In the genomic region with DNA sequence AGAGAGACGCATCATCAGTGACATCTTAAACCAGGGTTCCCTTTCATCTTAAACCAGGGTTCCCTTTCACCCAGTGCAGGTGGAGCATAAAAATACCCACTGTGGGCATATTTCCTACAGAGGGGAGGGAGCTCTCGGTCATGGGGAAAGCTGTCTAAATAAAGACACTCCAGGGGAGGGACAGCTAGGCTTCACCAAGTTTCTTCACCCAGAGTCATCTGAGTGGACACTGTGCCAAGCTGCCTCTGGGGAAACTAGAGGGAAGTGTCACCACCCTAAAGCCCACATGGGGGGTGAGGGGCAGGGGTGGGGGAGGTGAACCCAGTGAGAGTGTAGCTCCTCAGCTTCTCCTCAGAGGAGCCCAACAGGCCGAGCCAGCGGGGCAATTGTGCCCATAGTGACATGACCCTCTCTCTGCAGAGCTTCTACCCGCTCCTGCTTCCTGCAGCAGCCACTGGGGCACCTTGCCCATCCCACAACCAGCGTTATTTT, we compare ENCODE assay signal across 8 mouse cellular contexts. TPM values are rescaled to one million over a fixed set of nuclear protein-coding genes. Genes with fewer than 3 reads are reported as not detected.
A peak's percentile ranks its signal among the peaks of the same experiment; 100 is the strongest.
DNase-seq lines count a peak whose midpoint lies in the region; ATAC-seq and TF ChIP-seq lines count a peak whose summit lies in the region.

No protein-coding gene starts in this region.

- H3K4me2 ChIP-seq in embryonic facial prominence, embryonic 12.5 days (replicated peaks) = peak overlapping the region; percentile 21
- H3K4me2 ChIP-seq in heart, embryonic 12.5 days = peak overlapping the region; percentile 52
- H3K4me2 ChIP-seq in limb, embryonic 14.5 days (replicated peaks; ENCODE audit: low read depth, low read length, severe bottlenecking) = peak overlapping the region; percentile 27; the same call in 1 of the 2 replicates
- H3K4me2 ChIP-seq in neural tube, embryonic 15.5 days = peak overlapping the region; percentile 18; the same call in 1 of the 2 replicates

- peak overlapping the region; percentile 87 for H3K27ac ChIP-seq in embryonic facial prominence, embryonic 12.5 days
- peak overlapping the region; percentile 99 for H3K27ac ChIP-seq in heart, embryonic 12.5 days (ENCODE audit: poor library complexity, severe bottlenecking)
- H3K27ac ChIP-seq in limb, embryonic 14.5 days (replicated peaks; ENCODE audit: low read depth, low read length) = peak overlapping the region; percentile 84
- peak overlapping the region; percentile 46 for H3K27ac ChIP-seq in neural tube, embryonic 15.5 days (replicated peaks)

- DNase-seq in adrenal gland, postnatal 14 days = peak; percentile 64
- no peak for DNase-seq in adrenal gland, postnatal 4 days (ENCODE audit: low spot score in 2 of 2)
- no peak for DNase-seq in limb, embryonic 14.5 days (ENCODE audit: low spot score)
- DNase-seq in urinary bladder, postnatal 10 days (ENCODE audit: low spot score) = no peak

- H3K4me3 ChIP-seq in embryonic facial prominence, embryonic 12.5 days = no peak overlapping the region
- H3K4me3 ChIP-seq in heart, embryonic 12.5 days = no peak overlapping the region
- no peak overlapping the region for H3K4me3 ChIP-seq in limb, embryonic 14.5 days (replicated peaks; ENCODE audit: low read length)
- no peak overlapping the region for H3K4me3 ChIP-seq in neural tube, embryonic 15.5 days (replicated peaks)

- no peaks in the 10 kb centered on the region for H3K36me3 ChIP-seq in embryonic facial prominence, embryonic 12.5 days
- no peaks in the 10 kb centered on the region for H3K36me3 ChIP-seq in heart, embryonic 12.5 days
- no peaks in the 10 kb centered on the region for H3K36me3 ChIP-seq in limb, embryonic 14.5 days (ENCODE audit: control insufficient read depth, insufficient read depth, low read length)
- no peaks in the 10 kb centered on the region for H3K36me3 ChIP-seq in neural tube, embryonic 15.5 days

- no peak for TF ChIP-seq POLR2A in limb, embryonic 14.5 days (IDR thresholded peaks at IDR 0.05; ENCODE audit: borderline replicate concordance, extremely low read depth, insufficient read depth, insufficient read length)

- H3K27me3 ChIP-seq in embryonic facial prominence, embryonic 12.5 days = no peaks in the 10 kb centered on the region
- H3K27me3 ChIP-seq in heart, embryonic 12.5 days (replicated peaks) = no peaks in the 10 kb centered on the region
- no peaks in the 10 kb centered on the region for H3K27me3 ChIP-seq in limb, embryonic 14.5 days (ENCODE audit: control insufficient read depth, insufficient read depth, low read length)
- no peaks in the 10 kb centered on the region for H3K27me3 ChIP-seq in neural tube, embryonic 15.5 days (replicated peaks)

- no peak overlapping the region for H3K9ac ChIP-seq in embryonic facial prominence, embryonic 12.5 days
- peak overlapping the region; percentile 58 for H3K9ac ChIP-seq in heart, embryonic 12.5 days
- H3K9ac ChIP-seq in limb, embryonic 14.5 days (ENCODE audit: low read depth, low read length, severe bottlenecking) = no peak overlapping the region
- no peak overlapping the region for H3K9ac ChIP-seq in neural tube, embryonic 15.5 days (replicated peaks)

- WGBS in embryonic facial prominence, embryonic 12.5 days = 37% methylated on average over 6 of the region's 6 CpGs
- 36% methylated on average over 6 of the region's 6 CpGs for WGBS in heart, embryonic 12.5 days
- WGBS in limb, embryonic 14.5 days = 57% methylated on average over 6 of the region's 6 CpGs
- WGBS in neural tube, embryonic 15.5 days = 60% methylated on average over 6 of the region's 6 CpGs

- peaks cover 31% of the 10 kb centered on the region for H3K4me1 ChIP-seq in embryonic facial prominence, embryonic 12.5 days
- peaks cover 45% of the 10 kb centered on the region for H3K4me1 ChIP-seq in heart, embryonic 12.5 days (replicated peaks)
- peaks cover 34% of the 10 kb centered on the region for H3K4me1 ChIP-seq in limb, embryonic 14.5 days (ENCODE audit: control insufficient read depth, insufficient read depth, low read length)
- peaks cover 35% of the 10 kb centered on the region for H3K4me1 ChIP-seq in neural tube, embryonic 15.5 days

- no peak for ATAC-seq in embryonic facial prominence, embryonic 12.5 days (ENCODE audit: insufficient number of reproducible peaks, insufficient read depth, low FRiP score, low TSS enrichment)
- peak; percentile 15; the same call in 1 of the 2 replicates for ATAC-seq in heart, embryonic 12.5 days (ENCODE audit: insufficient number of reproducible peaks, low FRiP score)
- peak; percentile 16; the same call in 1 of the 2 replicates for ATAC-seq in limb, embryonic 14.5 days (ENCODE audit: low FRiP score, low read depth)
- no peak for ATAC-seq in neural tube, embryonic 15.5 days (ENCODE audit: low FRiP score)
- ATAC-seq in cerebellum, adult (ENCODE audit: insufficient number of reproducible peaks, low FRiP score, low TSS enrichment) = no peak

- no peaks in the 10 kb centered on the region for H3K9me3 ChIP-seq in embryonic facial prominence, embryonic 12.5 days
- peaks cover 4% of the 10 kb centered on the region for H3K9me3 ChIP-seq in heart, embryonic 12.5 days (replicated peaks)
- no peaks in the 10 kb centered on the region for H3K9me3 ChIP-seq in limb, embryonic 14.5 days (ENCODE audit: control insufficient read depth, low read length)
- no peaks in the 10 kb centered on the region for H3K9me3 ChIP-seq in neural tube, embryonic 15.5 days (replicated peaks)

RNA-seq across cellular contexts. Expression of a gene that starts 27.8 kb away (rescaled TPM):
- total RNA-seq in adrenal gland, postnatal 14 days (2021) = 97.2 and 105 TPM in 2 replicates
- 100 to 1,000 TPM; 115 to 119 TPM for total RNA-seq in adrenal gland, postnatal 4 days (2021)
- polyA plus RNA-seq in embryonic facial prominence, embryonic 12.5 days (2016; fragmentation: Nextera tagmentation; extraction: Ambion mirVana) = 11.5 and 12.0 TPM in 2 replicates
- polyA plus RNA-seq in heart, embryonic 12.5 days (2016; fragmentation: Nextera tagmentation; extraction: Ambion mirVana) = 8.9 and 9.7 TPM in 2 replicates
- polyA plus RNA-seq in limb, embryonic 14.5 days (2012; rRNA removed) = 44.5 and 58.6 TPM in 2 replicates
- polyA plus RNA-seq in limb, embryonic 14.5 days (2014; fragmentation: Nextera tagmentation; extraction: Ambion mirVana) = 10.0 and 10.1 TPM in 2 replicates
- 9.8 and 10.4 TPM in 2 replicates for polyA plus RNA-seq in neural tube, embryonic 15.5 days (2015; fragmentation: Nextera tagmentation; extraction: Ambion mirVana)

Comparison
In these comparisons a context has a peak if more than half of its experiments do, and no peak if none do; other contexts are left out.
1. ATAC-seq: peak in heart, embryonic 12.5 days (single experiment) and limb, embryonic 14.5 days (single experiment); none in embryonic facial prominence, embryonic 12.5 days (single experiment), neural tube, embryonic 15.5 days (single experiment) and cerebellum, adult (single experiment).
2. H3K27ac ChIP-seq: peak in every context shown above with its lines; median percentile 99 in heart, embryonic 12.5 days; 87 in embryonic facial prominence, embryonic 12.5 days; 84 in limb, embryonic 14.5 days; 46 in neural tube, embryonic 15.5 days.
3. Peak in every context shown above with its lines, with median percentiles within 50 percentile points of each other: H3K4me2 ChIP-seq.